Mouse (Mus musculus): ENCODE data around the gene Rabl3. TPM values are rescaled to one million over a fixed set of nuclear protein-coding genes. Genes with fewer than 3 reads are reported as not detected.

Gene Rabl3
- polyA plus RNA-seq, 1 experiment from 2014 or later, result 14.9 TPM

DNA sequence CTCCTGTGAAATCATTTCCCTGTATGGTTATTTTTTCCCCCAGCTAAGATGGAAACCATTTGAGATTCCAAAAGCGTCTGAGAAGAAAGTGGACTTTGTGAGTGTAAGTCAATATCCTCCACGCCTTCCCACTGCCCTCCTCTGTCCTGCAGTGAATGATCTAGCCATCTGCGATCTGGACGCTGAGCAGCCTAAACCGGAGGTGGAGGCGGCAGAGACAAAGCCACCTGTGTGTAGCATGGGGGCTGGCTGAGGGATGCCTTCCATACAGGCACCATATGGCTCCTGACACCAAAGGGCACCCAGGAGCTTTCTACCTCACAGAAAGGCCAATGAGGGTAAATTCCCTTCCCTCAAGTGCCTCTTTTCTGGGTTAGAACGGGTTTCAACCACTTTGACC is 71.4 kb downstream of the Rabl3 start:
- H3K9me3 ChIP-seq (ENCODE audit: low read length), result no peaks in the 10 kb centered on the region
- no peak overlapping the region for H3K4me3 ChIP-seq (ENCODE audit: low read depth, low read length)
- DNase-seq (no peak), ATAC-seq (no peak)
- H3K27ac ChIP-seq (ENCODE audit: low read depth), result no peak overlapping the region
- 81% methylated on average over 7 of the region's 7 CpGs for WGBS (ENCODE audit: insufficient replicate concordance)
- H3K9ac ChIP-seq (replicated peaks), result no peak overlapping the region
- no peaks in the 10 kb centered on the region for H3K4me1 ChIP-seq (ENCODE audit: insufficient read depth)
- no peaks in the 10 kb centered on the region for H3K27me3 ChIP-seq (ENCODE audit: insufficient read depth, low read length)
- TF ChIP-seq CTCF (IDR thresholded peaks at IDR 0.05; ENCODE audit: low read depth), result no peak
- no peak for TF ChIP-seq EP300 (IDR thresholded peaks at IDR 0.05; ENCODE audit: low read depth)
- H3K4me2 ChIP-seq (ENCODE audit: low read depth, low read length), result no peak overlapping the region
- H3K36me3 ChIP-seq (replicated peaks; ENCODE audit: insufficient read depth, low read length), result peaks cover 4% of the 10 kb centered on the region; the same call in 1 of the 2 replicates

DNA sequence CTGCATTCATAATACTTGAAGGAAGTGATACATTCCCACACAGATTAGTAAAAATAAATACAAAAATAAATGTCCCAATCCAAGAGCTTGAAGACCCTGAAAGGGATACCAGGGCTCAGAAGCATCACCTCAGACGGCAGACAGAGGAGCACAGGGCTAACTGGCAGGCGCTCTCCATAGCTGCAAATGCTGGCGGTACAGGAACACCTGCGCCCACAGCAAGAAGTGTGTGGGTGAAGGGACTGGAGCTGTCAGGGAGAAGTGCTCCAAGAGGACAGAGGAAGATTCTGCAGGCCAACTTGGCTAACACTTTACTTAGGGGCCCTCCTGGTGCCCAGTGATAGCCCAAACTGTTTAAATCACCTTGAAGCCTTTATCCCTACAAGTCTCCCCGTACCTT is 72.3 kb downstream of the Rabl3 start:
- DNase-seq (no peak), ATAC-seq (no peak)
- Histone ChIP-seq H3K36me3 (replicated peaks; ENCODE audit: insufficient read depth, low read length) (peaks cover 4% of the 10 kb centered on the region; the same call in 1 of the 2 replicates), H3K27me3 (ENCODE audit: insufficient read depth, low read length) (no peaks in the 10 kb centered on the region), H3K27ac (ENCODE audit: low read depth) (no peak overlapping the region), H3K4me3 (ENCODE audit: low read depth, low read length) (no peak overlapping the region), H3K9ac (replicated peaks) (no peak overlapping the region), H3K4me2 (ENCODE audit: low read depth, low read length) (no peak overlapping the region), H3K4me1 (ENCODE audit: insufficient read depth) (no peaks in the 10 kb centered on the region), H3K9me3 (ENCODE audit: low read length) (no peaks in the 10 kb centered on the region)
- TF ChIP-seq CTCF (IDR thresholded peaks at IDR 0.05; ENCODE audit: low read depth), result no peak
- TF ChIP-seq EP300 (IDR thresholded peaks at IDR 0.05; ENCODE audit: low read depth), result no peak
- 88% methylated on average over 5 of the region's 5 CpGs for WGBS (ENCODE audit: insufficient replicate concordance)

DNA sequence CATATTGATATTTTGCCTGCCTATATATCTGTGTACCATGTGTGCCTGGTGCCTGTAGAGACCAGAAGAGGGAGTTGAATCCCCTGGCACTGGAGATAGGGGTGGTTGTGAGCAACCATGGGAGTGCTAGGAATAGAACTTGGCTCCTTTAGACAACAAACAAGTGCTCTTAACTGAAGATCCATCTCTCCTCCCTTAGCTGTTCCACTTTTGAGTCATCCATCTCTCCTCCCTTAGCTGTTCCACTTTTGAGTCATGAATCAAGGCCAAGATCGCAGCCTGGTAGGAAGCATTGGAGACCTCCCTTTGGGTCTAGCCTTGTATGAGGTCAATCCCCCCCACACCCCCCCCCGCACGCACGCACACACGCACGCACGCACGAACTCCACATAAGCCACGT is 74.9 kb downstream of the Rabl3 start:
- no peak overlapping the region for H3K4me3 ChIP-seq (ENCODE audit: low read depth, low read length)
- no peak overlapping the region for H3K4me2 ChIP-seq (ENCODE audit: low read depth, low read length)
- H3K27me3 ChIP-seq (ENCODE audit: insufficient read depth, low read length), result no peaks in the 10 kb centered on the region
- H3K36me3 ChIP-seq (replicated peaks; ENCODE audit: insufficient read depth, low read length), result peaks cover 1% of the 10 kb centered on the region; the same call in 1 of the 2 replicates
- TF ChIP-seq CTCF (IDR thresholded peaks at IDR 0.05; ENCODE audit: low read depth) (no peak), EP300 (IDR thresholded peaks at IDR 0.05; ENCODE audit: low read depth) (no peak)
- ATAC-seq (no peak), DNase-seq (no peak)
- H3K9ac ChIP-seq (replicated peaks), result no peak overlapping the region
- no peaks in the 10 kb centered on the region for H3K9me3 ChIP-seq (ENCODE audit: low read length)
- 71% methylated on average over 9 of the region's 9 CpGs for WGBS (ENCODE audit: insufficient replicate concordance)
- H3K27ac ChIP-seq (ENCODE audit: low read depth), result no peak overlapping the region
- H3K4me1 ChIP-seq (ENCODE audit: insufficient read depth), result no peaks in the 10 kb centered on the region

DNA sequence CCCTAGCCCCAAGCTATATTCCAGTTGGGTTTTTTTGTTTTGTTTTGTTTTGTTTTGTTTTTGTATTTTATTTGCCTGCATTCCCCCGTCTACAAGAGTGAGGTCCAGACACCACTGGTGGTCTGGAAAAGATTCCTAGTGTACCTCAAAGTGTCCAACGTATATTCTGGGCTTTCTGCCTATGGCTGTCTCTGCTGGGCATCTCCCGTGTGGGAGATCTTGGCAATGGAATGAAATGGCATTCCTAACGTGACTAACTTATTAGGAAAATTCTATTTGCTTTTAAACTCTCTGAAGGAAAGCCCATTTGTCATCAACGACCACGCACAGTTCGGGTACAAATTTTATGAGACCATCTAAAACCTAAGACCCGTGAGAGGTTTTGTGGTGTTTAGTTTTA is 75.7 kb downstream of the Rabl3 start:
- H3K9ac ChIP-seq (replicated peaks), result no peak overlapping the region
- H3K27ac ChIP-seq (ENCODE audit: low read depth), result no peak overlapping the region
- peaks cover 2% of the 10 kb centered on the region; the same call in 1 of the 2 replicates for H3K36me3 ChIP-seq (replicated peaks; ENCODE audit: insufficient read depth, low read length)
- 77% methylated on average over 8 of the region's 8 CpGs for WGBS (ENCODE audit: insufficient replicate concordance)
- TF ChIP-seq EP300 (IDR thresholded peaks at IDR 0.05; ENCODE audit: low read depth), result no peak
- TF ChIP-seq CTCF (IDR thresholded peaks at IDR 0.05; ENCODE audit: low read depth), result no peak
- H3K4me3 ChIP-seq (ENCODE audit: low read depth, low read length), result no peak overlapping the region
- no peaks in the 10 kb centered on the region for H3K27me3 ChIP-seq (ENCODE audit: insufficient read depth, low read length)
- no peak for DNase-seq
- H3K9me3 ChIP-seq (ENCODE audit: low read length), result no peaks in the 10 kb centered on the region
- no peaks in the 10 kb centered on the region for H3K4me1 ChIP-seq (ENCODE audit: insufficient read depth)
- no peak overlapping the region for H3K4me2 ChIP-seq (ENCODE audit: low read depth, low read length)
- ATAC-seq, result no peak

DNA sequence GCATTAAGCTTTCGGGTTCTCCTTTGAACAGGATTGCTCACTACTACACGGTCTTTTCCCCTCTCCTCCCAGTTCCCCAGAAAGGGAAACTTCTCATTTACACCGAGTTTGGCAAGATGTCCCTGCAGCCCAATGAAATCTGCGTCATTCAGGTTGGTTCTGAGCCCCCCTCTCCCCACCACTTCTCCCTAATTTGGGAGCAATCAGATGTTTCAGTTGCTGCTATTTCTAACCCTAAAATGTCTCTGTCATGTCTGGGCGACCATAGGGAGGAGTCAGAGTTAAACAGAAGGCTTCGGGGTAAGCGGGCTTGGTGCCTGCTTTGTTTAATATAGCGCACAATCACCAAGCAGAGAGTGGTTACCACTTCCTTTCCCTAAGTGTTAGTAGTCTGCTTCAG is 76.4 kb downstream of the Rabl3 start:
- Histone ChIP-seq H3K9ac (replicated peaks) (no peak overlapping the region), H3K4me1 (ENCODE audit: insufficient read depth) (no peaks in the 10 kb centered on the region), H3K4me2 (ENCODE audit: low read depth, low read length) (no peak overlapping the region), H3K36me3 (replicated peaks; ENCODE audit: insufficient read depth, low read length) (peaks cover 2% of the 10 kb centered on the region; the same call in 1 of the 2 replicates), H3K27me3 (ENCODE audit: insufficient read depth, low read length) (no peaks in the 10 kb centered on the region), H3K27ac (ENCODE audit: low read depth) (no peak overlapping the region), H3K9me3 (ENCODE audit: low read length) (no peaks in the 10 kb centered on the region), H3K4me3 (ENCODE audit: low read depth, low read length) (no peak overlapping the region)
- DNase-seq, result no peak
- ATAC-seq, result no peak
- 58% methylated on average over 8 of the region's 8 CpGs for WGBS (ENCODE audit: insufficient replicate concordance)
- TF ChIP-seq CTCF (IDR thresholded peaks at IDR 0.05; ENCODE audit: low read depth), result no peak
- TF ChIP-seq EP300 (IDR thresholded peaks at IDR 0.05; ENCODE audit: low read depth), result no peak

DNA sequence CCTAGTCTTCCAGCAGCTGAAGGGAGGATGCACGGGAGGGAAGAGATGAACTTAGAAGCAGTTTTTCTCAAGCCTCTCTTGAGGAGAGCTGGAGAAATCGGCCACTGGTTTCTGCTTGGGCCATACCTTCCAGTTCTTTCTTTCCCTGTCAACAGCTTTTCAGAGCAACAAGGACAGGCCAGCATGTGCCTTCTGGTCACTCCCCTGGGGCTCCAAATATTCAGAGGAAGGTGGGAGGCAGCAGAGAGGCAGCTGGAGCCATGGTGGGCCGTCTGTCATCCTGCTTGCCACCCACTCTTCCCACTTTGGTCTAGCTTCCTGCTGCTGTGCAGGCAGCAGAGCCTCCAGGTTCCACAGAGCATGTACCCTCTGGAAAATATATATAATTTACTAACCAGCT is 78.0 kb downstream of the Rabl3 start:
- no peak for TF ChIP-seq EP300 (IDR thresholded peaks at IDR 0.05; ENCODE audit: low read depth)
- no peak for TF ChIP-seq CTCF (IDR thresholded peaks at IDR 0.05; ENCODE audit: low read depth)

More for the DNA sequence above, 78.0 kb downstream of the Rabl3 start:
- Histone ChIP-seq H3K4me2 (ENCODE audit: low read depth, low read length) (no peak overlapping the region), H3K4me1 (ENCODE audit: insufficient read depth) (no peaks in the 10 kb centered on the region), H3K4me3 (ENCODE audit: low read depth, low read length) (no peak overlapping the region), H3K36me3 (replicated peaks; ENCODE audit: insufficient read depth, low read length) (peaks cover 2% of the 10 kb centered on the region; the same call in 1 of the 2 replicates), H3K9ac (replicated peaks) (no peak overlapping the region), H3K27me3 (ENCODE audit: insufficient read depth, low read length) (no peaks in the 10 kb centered on the region), H3K9me3 (ENCODE audit: low read length) (no peaks in the 10 kb centered on the region), H3K27ac (ENCODE audit: low read depth) (no peak overlapping the region)
- DNase-seq, result no peak
- WGBS (ENCODE audit: insufficient replicate concordance), result 51% methylated on average over 3 of the region's 3 CpGs
- ATAC-seq, result no peak

Other genes starting within 250 kb of the Rabl3 start
- gene Stxbp5l, start 154.9 kb upstream of the Rabl3 start, polyA plus RNA-seq (2015; fragmentation: Nextera tagmentation; extraction: Ambion mirVana), result 0.07 TPM in 1 of 2 replicates, not detected in the other
- gene Gtf2e1, start 96 bp upstream of the Rabl3 start, polyA plus RNA-seq (2015; fragmentation: Nextera tagmentation; extraction: Ambion mirVana), result 5.8 and 5.9 TPM in 2 replicates
- gene Hgd, start 40.3 kb downstream of the Rabl3 start, polyA plus RNA-seq (2015; fragmentation: Nextera tagmentation; extraction: Ambion mirVana), result 131 and 153 TPM in 2 replicates
- gene Ndufb4, start 114.6 kb downstream of the Rabl3 start, polyA plus RNA-seq (2015; fragmentation: Nextera tagmentation; extraction: Ambion mirVana), result 67.3 and 77.7 TPM in 2 replicates
- 14.9 and 15.5 TPM in 2 replicates for gene Fstl1, start 237.0 kb downstream of the Rabl3 start, polyA plus RNA-seq (2015; fragmentation: Nextera tagmentation; extraction: Ambion mirVana)